8 mouse cellular contexts compared by ENCODE assay signal in the genomic region with DNA sequence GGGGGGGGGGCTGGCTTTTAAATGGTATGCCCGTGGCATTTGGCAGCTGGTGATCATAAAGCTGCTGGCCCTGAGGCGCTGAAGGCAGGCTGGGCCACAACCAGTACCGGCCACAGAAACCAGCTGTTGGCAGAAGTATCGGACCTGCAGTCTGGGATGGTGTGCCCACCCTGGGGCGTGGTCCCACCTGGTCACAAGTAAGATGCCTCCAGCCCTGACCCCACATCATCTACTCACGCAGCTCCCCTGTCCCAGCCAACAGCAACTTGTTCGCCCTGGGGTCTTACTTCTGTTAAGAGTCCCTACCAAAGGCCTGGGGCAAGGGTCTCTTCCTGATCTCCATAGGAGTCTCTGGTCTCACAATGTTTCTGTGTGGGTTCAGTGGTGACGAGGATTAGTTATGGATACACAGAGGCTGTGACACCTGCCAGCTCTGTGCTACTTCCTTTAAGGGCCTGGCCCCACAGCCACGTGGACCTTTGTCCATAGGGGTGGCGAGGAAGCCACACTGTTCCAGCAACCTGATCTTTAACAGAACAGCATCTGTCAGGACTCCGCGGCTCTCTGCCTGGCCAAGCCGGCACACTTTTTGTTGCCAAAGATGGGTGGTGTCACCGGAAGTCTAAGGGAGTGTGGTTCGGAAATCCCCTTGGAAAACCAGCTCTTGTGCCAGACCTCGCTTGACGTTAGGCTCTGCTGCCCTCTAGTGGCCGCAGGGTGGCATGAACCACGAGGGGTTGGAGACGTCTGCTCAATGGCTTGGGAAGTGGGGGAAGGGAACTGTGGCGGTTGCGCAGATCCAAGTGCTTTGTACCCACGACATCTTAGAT.
A peak's percentile ranks its signal among the peaks of the same experiment; 100 is the strongest.
DNase-seq lines count a peak whose midpoint lies in the region; ATAC-seq and TF ChIP-seq lines count a peak whose summit lies in the region.

No protein-coding gene starts in this region.

- H3K27me3 ChIP-seq in cerebellum, adult 2 months (ENCODE audit: control insufficient read depth, insufficient read depth, low read length) = no peaks in the 10 kb centered on the region
- no peaks in the 10 kb centered on the region for H3K27me3 ChIP-seq in forebrain, postnatal 0 days (ENCODE audit: insufficient read depth, low read length)
- no peaks in the 10 kb centered on the region for H3K27me3 ChIP-seq in lung, embryonic 14.5 days (ENCODE audit: insufficient read depth, low read length)

- TF ChIP-seq POLR2A in cerebellum, adult 2 months (IDR thresholded peaks at IDR 0.05; ENCODE audit: borderline replicate concordance, insufficient read depth, low read length) = no peak

- H3K4me1 ChIP-seq in cerebellum, adult 2 months (ENCODE audit: control insufficient read depth, insufficient read depth, low read length) = no peaks in the 10 kb centered on the region
- no peaks in the 10 kb centered on the region for H3K4me1 ChIP-seq in forebrain, postnatal 0 days (ENCODE audit: insufficient read depth)
- H3K4me1 ChIP-seq in lung, embryonic 14.5 days (ENCODE audit: insufficient read depth) = no peaks in the 10 kb centered on the region

- WGBS in cerebellum, adult 2 months = 20% methylated on average over 23 of the region's 23 CpGs
- WGBS in forebrain, postnatal 0 days = 29% methylated on average over 23 of the region's 23 CpGs
- WGBS in lung, embryonic 14.5 days = 26% methylated on average over 23 of the region's 23 CpGs

- ATAC-seq in forebrain, postnatal 0 days = peak; percentile 97
- ATAC-seq in lung, embryonic 14.5 days (ENCODE audit: insufficient read depth) = peak; percentile 93
- peak; percentile 98 for ATAC-seq in neutrophil, adult 5-6 weeks (ENCODE audit: extremely low read depth, insufficient number of reproducible peaks, low FRiP score, poor library complexity, severe bottlenecking)

- H3K27ac ChIP-seq in cerebellum, adult 2 months (ENCODE audit: insufficient read depth, low read length) = no peak overlapping the region
- H3K27ac ChIP-seq in forebrain, postnatal 0 days (ENCODE audit: low read depth, low read length) = peak overlapping the region; percentile 81; the same call in 1 of the 2 replicates
- no peak overlapping the region for H3K27ac ChIP-seq in lung, embryonic 14.5 days (ENCODE audit: low read depth)

- H3K9me3 ChIP-seq in forebrain, postnatal 0 days (ENCODE audit: low read length) = no peaks in the 10 kb centered on the region
- H3K9me3 ChIP-seq in lung, embryonic 14.5 days (ENCODE audit: low read depth, low read length) = no peaks in the 10 kb centered on the region

- peak; percentile 80 for DNase-seq in MEL-GATA-1-ER (ENCODE audit: extremely low read depth, low read depth)
- peak; percentile 80 to 89 for DNase-seq in cerebellum, adult 2 months
- peak; percentile 96 for DNase-seq in forebrain, postnatal 0 days
- peak; percentile 95 for DNase-seq in heart, postnatal 4 days
- DNase-seq in layer of hippocampus, adult 8-10 months (ENCODE audit: low spot score in 2 of 2) = peak; percentile 85
- peak; percentile 97 for DNase-seq in lung, embryonic 14.5 days
- peak; percentile 82 for DNase-seq in testis, postnatal 14 days (ENCODE audit: low spot score)

- TF ChIP-seq CTCF in cerebellum, adult 2 months (IDR thresholded peaks at IDR 0.05; ENCODE audit: borderline replicate concordance, insufficient read depth, low read depth, low read length) = peak; percentile 89
- peak; percentile 98 for TF ChIP-seq CTCF in forebrain, postnatal 0 days (IDR thresholded peaks at IDR 0.05; ENCODE audit: low read depth)
- peak; percentile 98 for TF ChIP-seq CTCF in lung, embryonic 14.5 days (IDR thresholded peaks at IDR 0.05; ENCODE audit: low read depth)

- H3K4me2 ChIP-seq in forebrain, postnatal 0 days (ENCODE audit: low read depth) = peak overlapping the region; percentile 45
- H3K4me2 ChIP-seq in lung, embryonic 14.5 days = peak overlapping the region; percentile 57

- no peaks in the 10 kb centered on the region for H3K36me3 ChIP-seq in forebrain, postnatal 0 days (ENCODE audit: insufficient read depth)
- no peaks in the 10 kb centered on the region for H3K36me3 ChIP-seq in lung, embryonic 14.5 days (ENCODE audit: insufficient read depth)

- H3K4me3 ChIP-seq in cerebellum, adult 2 months (replicated peaks; ENCODE audit: insufficient read depth, low read depth, low read length) = peak overlapping the region; percentile 50
- H3K4me3 ChIP-seq in forebrain, postnatal 0 days (ENCODE audit: low read depth, low read length) = peak overlapping the region; percentile 24
- H3K4me3 ChIP-seq in lung, embryonic 14.5 days (ENCODE audit: low read depth, low read length) = peak overlapping the region; percentile 27

- H3K9ac ChIP-seq in forebrain, postnatal 0 days = no peak overlapping the region
- 0 out of 2 replicates have a peak overlapping the region, but pooled peaks have one; percentile 32 for H3K9ac ChIP-seq in lung, embryonic 14.5 days
